Mouse (Mus musculus) CH12.LX (cell line): ENCODE measurements around the gene Fermt3. TPM values are rescaled to one million over a fixed set of nuclear protein-coding genes. Genes with fewer than 3 reads are reported as not detected.

ENCODE experiments used
- DNase-seq: peaks from one replicate; pipeline ENCODE4 v3.0.0-alpha.2; 2013; ENCODE audit errors: extremely low read depth
- H3K27ac ChIP-seq: 2 replicates; pipeline ENCODE4 v1.5.1; 2012; ENCODE audit warnings: low read depth, mild to moderate bottlenecking, control low read depth, moderate library complexity; ENCODE audit not compliant: insufficient read depth
- H3K27me3 ChIP-seq: replicated peaks from 2 replicates; pipeline ENCODE3; 2012; ENCODE audit warnings: inconsistent platforms
- H3K36me3 ChIP-seq, 2 experiments: replicated peaks in 1 of 2; 2 replicates each; pipeline versions ENCODE3 to v1.6.1; 2012; ENCODE audit warnings: inconsistent platforms in 1 of 2, low read length in 1 of 2, mild to moderate bottlenecking in 1 of 2, mixed read lengths in 1 of 2, moderate library complexity in 1 of 2; ENCODE audit not compliant: control insufficient read depth in 1 of 2, insufficient read depth in 1 of 2
- H3K4me1 ChIP-seq, 2 experiments: 2 replicates each; pipeline ENCODE4 v1.6.1; 2012; ENCODE audit warnings: inconsistent platforms in 1 of 2, moderate library complexity in 1 of 2; ENCODE audit not compliant: insufficient read depth in 2 of 2, control insufficient read depth in 1 of 2
- H3K4me2 ChIP-seq: 2 replicates; pipeline ENCODE4 v1.6.1; 2012; ENCODE audit warnings: low read depth, mild to moderate bottlenecking, control low read depth; ENCODE audit not compliant: poor library complexity, insufficient read depth, severe bottlenecking
- H3K4me3 ChIP-seq, 3 experiments: fragments of 150-350 bp in 1 of 3; sonication (generic) in 1 of 3; replicated peaks in 1 of 3; 2 replicates each; pipeline versions ENCODE3 to v1.5.1; 2011 to 2012; ENCODE audit warnings: low read depth in 2 of 3, low read length in 2 of 3, mild to moderate bottlenecking in 2 of 3, moderate library complexity in 2 of 3, control low read depth in 1 of 3, improper control_type of control experiment in 1 of 3, inconsistent platforms in 1 of 3, mixed read lengths in 1 of 3; ENCODE audit not compliant: poor library complexity in 1 of 3
- H3K79me2 ChIP-seq: replicated peaks from 2 replicates; pipeline ENCODE4 v1.6.1; 2012; ENCODE audit warnings: mild to moderate bottlenecking, moderate library complexity; ENCODE audit not compliant: control insufficient read depth, poor library complexity, insufficient read depth, severe bottlenecking; ENCODE audit errors: extremely low read depth
- H3K9ac ChIP-seq: 2 replicates; pipeline ENCODE4 v1.6.1; 2012; ENCODE audit warnings: low read depth, mild to moderate bottlenecking, control low read depth, moderate library complexity; ENCODE audit not compliant: insufficient read depth
- H3K9me3 ChIP-seq: replicated peaks from 2 replicates; pipeline ENCODE3; 2012; ENCODE audit warnings: low read length, inconsistent platforms, mixed read lengths
- BHLHE40 ChIP-seq: IDR thresholded peaks from 2 replicates; pipeline ENCODE4 v1.6.1; 2011; ENCODE audit warnings: mild to moderate bottlenecking, low read depth, low read length, improper control_type of control experiment
- CHD1 ChIP-seq: IDR thresholded peaks from 2 replicates; pipeline ENCODE4 v1.6.1; 2012; ENCODE audit warnings: low read depth, low read length, improper control_type of control experiment, inconsistent platforms
- CHD2 ChIP-seq: IDR thresholded peaks from 2 replicates; pipeline ENCODE4 v1.6.1; 2011; ENCODE audit warnings: low read length, improper control_type of control experiment
- CTCF ChIP-seq, 2 experiments: IDR thresholded peaks in 1 of 2; conservative IDR thresholded peaks in 1 of 2; 2 replicates each; pipeline ENCODE4 v1.5.1; 2011 to 2012; ENCODE audit warnings: low read depth in 2 of 2, low read length in 2 of 2, improper control_type of control experiment in 1 of 2, inconsistent platforms in 1 of 2, mild to moderate bottlenecking in 1 of 2, moderate library complexity in 1 of 2
- E2F4 ChIP-seq: IDR thresholded peaks from 2 replicates; pipeline ENCODE4 v1.6.1; 2011; ENCODE audit warnings: low read depth, low read length, improper control_type of control experiment; ENCODE audit not compliant: insufficient replicate concordance
- ELF1 ChIP-seq: IDR thresholded peaks from 2 replicates; pipeline ENCODE4 v1.6.1; 2014; ENCODE audit warnings: low read depth, mild to moderate bottlenecking, inconsistent platforms, low read length, improper control_type of control experiment
- EP300 ChIP-seq: IDR thresholded peaks from 2 replicates; pipeline ENCODE4 v1.6.1; 2011; ENCODE audit warnings: low read length, improper control_type of control experiment
- ETS1 ChIP-seq: conservative IDR thresholded peaks from 2 replicates; pipeline ENCODE4 v1.6.1; 2012; ENCODE audit warnings: low read depth, mild to moderate bottlenecking, inconsistent platforms, low read length, improper control_type of control experiment, moderate library complexity
- HCFC1 ChIP-seq: IDR thresholded peaks from 2 replicates; pipeline ENCODE4 v1.6.1; 2012; ENCODE audit warnings: low read depth, mild to moderate bottlenecking, inconsistent platforms, low read length, improper control_type of control experiment
- IRF4 ChIP-seq: IDR thresholded peaks from 2 replicates; pipeline ENCODE4 v1.6.1; 2014; ENCODE audit warnings: low read depth, mild to moderate bottlenecking, inconsistent platforms, low read length, improper control_type of control experiment
- KAT2A ChIP-seq: IDR thresholded peaks from 2 replicates; pipeline ENCODE4 v1.6.1; 2012; ENCODE audit warnings: low read length, improper control_type of control experiment, inconsistent platforms; ENCODE audit not compliant: insufficient replicate concordance
- MAFK ChIP-seq: IDR thresholded peaks from 2 replicates; pipeline ENCODE4 v1.6.1; 2011; ENCODE audit warnings: low read length, improper control_type of control experiment; ENCODE audit not compliant: insufficient replicate concordance
- MEF2A ChIP-seq: IDR thresholded peaks from 2 replicates; pipeline ENCODE4 v1.6.1; 2014; ENCODE audit warnings: low read depth, mild to moderate bottlenecking, inconsistent platforms, low read length, improper control_type of control experiment, borderline replicate concordance
- MXI1 ChIP-seq: IDR thresholded peaks from 2 replicates; pipeline ENCODE4 v1.6.1; 2011; ENCODE audit warnings: mild to moderate bottlenecking, low read depth, low read length, improper control_type of control experiment
- MYC ChIP-seq: IDR thresholded peaks from 2 replicates; pipeline ENCODE4 v1.6.1; 2011; ENCODE audit warnings: low read depth, mild to moderate bottlenecking, improper control_type of control experiment, low read length
- NELFE ChIP-seq: IDR thresholded peaks from 2 replicates; pipeline ENCODE4 v1.6.1; 2011; ENCODE audit warnings: low read depth, low read length, improper control_type of control experiment
- POLR2A ChIP-seq: IDR thresholded peaks from 2 replicates; pipeline ENCODE4 v1.6.1; 2011; ENCODE audit warnings: low read depth, mild to moderate bottlenecking, improper control_type of control experiment, low read length
- RAD21 ChIP-seq: IDR thresholded peaks from 2 replicates; pipeline ENCODE4 v1.6.1; 2011; ENCODE audit warnings: low read depth, mild to moderate bottlenecking, low read length, improper control_type of control experiment, moderate library complexity
- RCOR1 ChIP-seq: conservative IDR thresholded peaks from 2 replicates; pipeline ENCODE4 v1.6.1; 2012; ENCODE audit warnings: low read depth, mild to moderate bottlenecking, inconsistent platforms, low read length, improper control_type of control experiment
- SMC3 ChIP-seq: IDR thresholded peaks from 2 replicates; pipeline ENCODE4 v1.6.1; 2011; ENCODE audit warnings: low read depth, low read length, improper control_type of control experiment
- TCF12 ChIP-seq: IDR thresholded peaks from 2 replicates; pipeline ENCODE4 v1.6.1; 2014; ENCODE audit warnings: low read depth, mild to moderate bottlenecking, inconsistent platforms, low read length, improper control_type of control experiment
- UBTF ChIP-seq: IDR thresholded peaks from 2 replicates; pipeline ENCODE4 v1.6.1; 2012; ENCODE audit warnings: low read depth, mild to moderate bottlenecking, inconsistent platforms, low read length, improper control_type of control experiment, moderate library complexity
- USF1 ChIP-seq: IDR thresholded peaks from 2 replicates; pipeline ENCODE4 v1.6.1; 2014; ENCODE audit warnings: low read depth, mild to moderate bottlenecking, inconsistent platforms, low read length, improper control_type of control experiment
- ZC3H11A ChIP-seq: IDR thresholded peaks from 2 replicates; pipeline ENCODE4 v1.6.1; 2012; ENCODE audit warnings: low read depth, mild to moderate bottlenecking, inconsistent platforms, low read length, improper control_type of control experiment
- ZMIZ1 ChIP-seq: IDR thresholded peaks from 2 replicates; pipeline ENCODE4 v1.6.1; 2012; ENCODE audit warnings: low read depth, mild to moderate bottlenecking, inconsistent platforms, low read length, improper control_type of control experiment
- dilution Hi-C: fragments of 300-500 bp; cut with MboI; formaldehyde crosslinking; loops from 2 replicates; pipeline ENCODE4 v1.14.3; 2020; ENCODE audit warnings: low sequenced_read_pairs; ENCODE audit not compliant: extremely low pct_unique_long_range_greater_than_20kb, extremely low pct_ligation_motif_present
- in situ Hi-C: fragments of 300-500 bp; cut with MboI; formaldehyde crosslinking; loops from 3 replicates; pipeline ENCODE4 v1.14.3; 2019; ENCODE audit warnings: low sequenced_read_pairs, low pct_ligation_motif_present, low pct_unique_long_range_greater_than_20kb, mixed read lengths
- polyA plus RNA-seq: library from polyadenylated mRNA; unstranded; fragments of >175 nt; gene quantifications from 2 replicates; pipeline ENCODE4 v1.2.1, GENCODE M21; 2012; ENCODE audit warnings: low read depth; ENCODE audit not compliant: insufficient read length
- total RNA-seq, 2 experiments: library from RNA; depleted of rRNA; stranded (reverse); fragments of 300-350 nt in 1 of 2; fragments of >200 nt in 1 of 2; gene quantifications; 2 replicates each; pipeline ENCODE4 v1.2.3; 2012 to 2014

Fermt3 gene
- total and polyA plus RNA-seq, 3 experiments, result 47.0 to 65.1 (median 57.4) TPM

DNA sequence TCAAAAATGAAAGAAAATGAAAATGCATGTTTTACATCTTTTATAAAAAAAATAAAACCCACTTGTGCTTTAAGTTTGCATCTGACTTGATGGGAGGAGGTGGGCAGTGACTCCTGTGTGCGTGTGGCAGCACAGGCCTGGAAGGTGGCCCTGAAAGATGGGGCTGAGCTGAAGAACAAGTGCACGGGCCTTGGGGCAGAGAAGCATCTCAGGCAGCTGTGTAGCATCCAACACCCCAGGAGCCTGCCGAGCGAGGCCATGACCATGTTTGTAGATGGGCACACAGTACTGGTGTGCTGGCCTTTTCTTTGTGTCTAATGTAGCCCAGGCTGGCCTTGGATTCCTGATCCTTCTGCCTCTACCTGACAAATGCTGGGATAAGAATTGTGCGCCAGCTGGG is 42.8 kb upstream of the Fermt3 start:
- TF ChIP-seq ZMIZ1, result no peak
- TF ChIP-seq MXI1, result no peak
- TF ChIP-seq KAT2A, result no peak
- no peak for TF ChIP-seq MYC
- no peak for TF ChIP-seq ZC3H11A
- TF ChIP-seq UBTF, result no peak
- TF ChIP-seq IRF4, result no peak
- no peak for TF ChIP-seq ETS1
- no peak for TF ChIP-seq ELF1
- no peak for TF ChIP-seq POLR2A
- no peak for TF ChIP-seq USF1
- no peak for TF ChIP-seq TCF12
- TF ChIP-seq MEF2A, result no peak
- no peak for TF ChIP-seq CHD1
- no peak for TF ChIP-seq NELFE
- TF ChIP-seq SMC3, result no peak
- TF ChIP-seq BHLHE40, result no peak
- no peak for TF ChIP-seq CHD2
- no peak for TF ChIP-seq E2F4
- H3K79me2 ChIP-seq, result no peaks in the 10 kb centered on the region
- no peak overlapping the region for H3K27ac ChIP-seq
- dilution Hi-C loops (no loop called here), in situ Hi-C loops (loop anchor here (25.0 kb wide), 1 partner anchor 350 kb away; the partner anchor contains the start of gene 2700081O15Rik)
- H3K4me2 ChIP-seq, result no peak overlapping the region
- H3K9ac ChIP-seq, result no peak overlapping the region
- no peaks in the 10 kb centered on the region for H3K36me3 ChIP-seq
- peaks cover 11 to 22% of the 10 kb centered on the region in 2 experiments for H3K4me1 ChIP-seq
- H3K27me3 ChIP-seq, result peaks cover 65% of the 10 kb centered on the region
- no peak overlapping the region for H3K4me3 ChIP-seq
- H3K9me3 ChIP-seq, result no peaks in the 10 kb centered on the region
- no peak for DNase-seq

DNA sequence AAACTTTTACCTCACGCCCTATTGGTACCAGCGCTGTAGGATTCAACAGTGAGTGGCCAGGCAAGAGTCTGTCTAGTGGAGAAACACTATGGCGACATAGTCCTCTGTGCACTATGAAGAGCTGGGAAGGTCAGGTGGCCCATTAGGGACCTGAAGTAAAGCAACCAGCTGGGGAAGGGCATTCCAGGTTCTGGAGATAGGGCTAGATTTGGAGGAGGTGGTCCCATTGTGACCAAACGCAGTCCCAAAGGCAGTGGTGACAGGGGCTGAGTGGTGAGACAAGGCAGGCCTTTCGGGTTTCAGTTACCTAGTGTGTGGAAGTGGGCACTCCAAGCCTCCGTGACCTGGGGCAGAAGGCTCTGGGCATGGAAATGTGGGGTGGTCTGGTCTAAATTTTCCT is 39.3 kb upstream of the Fermt3 start:
- Histone ChIP-seq H3K9ac (no peak overlapping the region), H3K36me3 (no peaks in the 10 kb centered on the region), H3K79me2 (no peaks in the 10 kb centered on the region), H3K27me3 (peaks cover 78% of the 10 kb centered on the region), H3K4me2 (no peak overlapping the region), H3K27ac (no peak overlapping the region), H3K4me3 (no peak overlapping the region), H3K4me1 (peaks cover 9 to 22% of the 10 kb centered on the region in 2 experiments), H3K9me3 (no peaks in the 10 kb centered on the region)
- DNase-seq, result no peak
- dilution Hi-C loops, result no loop called here
- TF ChIP-seq E2F4 (no peak), POLR2A (no peak), HCFC1 (no peak), CHD2 (no peak), CTCF (conservative IDR thresholded peaks at IDR 0.05 in 1 of 2, IDR thresholded peaks at IDR 0.05 in 1 of 2; ENCODE audit: low read depth in 2 of 2, low read length in 2 of 2) (no peak), CHD1 (no peak), IRF4 (no peak), ZMIZ1 (no peak), RCOR1 (no peak), MYC (no peak), TCF12 (no peak), EP300 (no peak), MAFK (no peak), RAD21 (no peak)
- in situ Hi-C loops, result loop anchor here (5.0 to 25.0 kb wide), 2 partner anchors 149 to 354 kb away; partner anchors contain the start of genes 2700081O15Rik and Otub1
